Mouse (Mus musculus): Measurements from ENCODE around the gene Efna5.
A peak's percentile ranks its signal among the peaks of the same experiment; 100 is the strongest.

Gene Efna5

GRCm38 (mm10) chr17:62788783-62789182 lies 92.3 kb downstream of the Efna5 start:
- no peak for DNase-seq (ENCODE audit: low read depth, low spot score)

- DNase-seq (ENCODE audit: low read depth, low spot score) = no peak
Measured at GRCm38 (mm10) chr17:62787855-62788254, 93.3 kb downstream of the Efna5 start.

- DNase-seq (ENCODE audit: low read depth, low spot score) = no peak
Measured at GRCm38 (mm10) chr17:62786602-62786907, 94.6 kb downstream of the Efna5 start.

- DNase-seq (ENCODE audit: low read depth, low spot score) = no peak
Measured at GRCm38 (mm10) chr17:62785781-62786601, 95.1 kb downstream of the Efna5 start.

GRCm38 (mm10) chr17:62784274-62785171 lies 96.6 kb downstream of the Efna5 start:
- DNase-seq (ENCODE audit: low read depth, low spot score) = no peak

- peak; percentile 80 for DNase-seq (ENCODE audit: low read depth, low spot score)
Measured at GRCm38 (mm10) chr17:62783524-62784273, 97.4 kb downstream of the Efna5 start.

- no peak for DNase-seq (ENCODE audit: low read depth, low spot score)
Measured at GRCm38 (mm10) chr17:62782826-62783404, 98.2 kb downstream of the Efna5 start.

- DNase-seq (ENCODE audit: low read depth, low spot score) = peak; percentile 33
Measured at GRCm38 (mm10) chr17:62781120-62781519, 100.0 kb downstream of the Efna5 start.

GRCm38 (mm10) chr17:62777858-62778564 lies 103.1 kb downstream of the Efna5 start:
- no peak for DNase-seq (ENCODE audit: low read depth, low spot score)

- DNase-seq (ENCODE audit: low read depth, low spot score) = no peak
Measured at GRCm38 (mm10) chr17:62776710-62777109, 104.4 kb downstream of the Efna5 start.

- no peak for DNase-seq (ENCODE audit: low read depth, low spot score)
Measured at GRCm38 (mm10) chr17:62775976-62776375, 105.1 kb downstream of the Efna5 start.

GRCm38 (mm10) chr17:62775401-62775800 lies 105.7 kb downstream of the Efna5 start:
- no peak for DNase-seq (ENCODE audit: low read depth, low spot score)

GRCm38 (mm10) chr17:62774749-62775148 lies 106.4 kb downstream of the Efna5 start:
- no peak for DNase-seq (ENCODE audit: low read depth, low spot score)

GRCm38 (mm10) chr17:62766705-62767104 lies 114.4 kb downstream of the Efna5 start:
- no peak for DNase-seq (ENCODE audit: low read depth, low spot score)

- no peak for DNase-seq (ENCODE audit: low read depth, low spot score)
Measured at GRCm38 (mm10) chr17:62765165-62765564, 116.0 kb downstream of the Efna5 start.

- no peak for DNase-seq (ENCODE audit: low read depth, low spot score)
Measured at GRCm38 (mm10) chr17:62756951-62757350, 124.2 kb downstream of the Efna5 start.

GRCm38 (mm10) chr17:62755635-62756034 lies 125.5 kb downstream of the Efna5 start:
- no peak for DNase-seq (ENCODE audit: low read depth, low spot score)

- no peak for DNase-seq (ENCODE audit: low read depth, low spot score)
Measured at GRCm38 (mm10) chr17:62754638-62755037, 126.5 kb downstream of the Efna5 start.

GRCm38 (mm10) chr17:62752381-62752889 lies 128.7 kb downstream of the Efna5 start:
- no peak for DNase-seq (ENCODE audit: low read depth, low spot score)

GRCm38 (mm10) chr17:62750647-62751046 lies 130.5 kb downstream of the Efna5 start:
- no peak for DNase-seq (ENCODE audit: low read depth, low spot score)

Data from CD4-positive, CD25-positive, alpha-beta regulatory T cell, adult 2 months (primary cell).